Mouse (Mus musculus) heart, postnatal 25 days (tissue): ENCODE data around the gene Tiam2. TPM values are rescaled to one million over a fixed set of nuclear protein-coding genes. Genes with fewer than 3 reads are reported as not detected.
A peak's percentile ranks its signal among the peaks of the same experiment; 100 is the strongest.
"Not testable (repeated sequence)": the region's sequence is repeated elsewhere in the genome, so short reads cannot be mapped to it uniquely, and the experiment has no call there.

Experiments used
- DNase-seq: peaks from one replicate; pipeline ENCODE4 v3.0.0; 2022; ENCODE audit warnings: low spot score
- intact Hi-C: fragments of 180-260 bp; cut with DNase I; formaldehyde crosslinking; loops from one replicate; pipeline ENCODE4 v1.15.1; 2025
- total RNA-seq, 2 experiments: library from RNA; stranded (reverse); gene quantifications; 2 replicates each; pipeline ENCODE4 v1.2.3; 2021

Gene Tiam2
- total RNA-seq, 2 experiments from 2014 or later: 2.0 to 2.3 TPM

DNA sequence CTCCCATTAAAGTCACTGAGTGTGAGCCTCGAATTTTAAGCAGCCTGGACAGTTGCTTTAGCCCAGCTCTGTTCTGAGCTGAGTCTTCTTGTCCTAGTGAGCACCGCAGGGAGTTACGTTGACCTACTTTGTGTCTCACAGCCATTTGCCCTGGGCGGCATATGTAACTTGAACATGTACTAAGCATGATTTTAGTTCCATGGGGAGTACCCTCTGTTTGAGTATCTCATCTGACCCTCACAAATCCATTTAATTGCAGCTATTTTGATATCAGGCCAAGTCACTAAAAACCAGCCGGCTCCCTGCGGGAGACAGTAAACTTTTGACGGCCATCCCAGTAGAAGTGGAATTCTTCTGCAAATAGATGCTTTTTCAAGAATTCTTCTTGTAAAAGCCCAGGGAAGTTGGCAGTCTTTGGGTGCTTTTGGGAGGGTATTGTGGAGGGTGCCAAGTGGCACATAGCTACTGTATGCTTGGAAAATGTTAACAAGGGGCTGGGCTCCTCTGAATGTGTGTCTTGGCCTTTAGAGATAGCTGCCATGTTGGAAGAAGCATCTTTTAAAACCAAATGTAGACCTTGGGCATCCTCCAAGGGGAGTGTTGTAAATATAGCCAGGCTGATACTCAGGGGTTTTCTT lies 10.6 kb downstream of the Tiam2 start:
- intact Hi-C loops: no loop called here
- DNase-seq: no peak

DNA sequence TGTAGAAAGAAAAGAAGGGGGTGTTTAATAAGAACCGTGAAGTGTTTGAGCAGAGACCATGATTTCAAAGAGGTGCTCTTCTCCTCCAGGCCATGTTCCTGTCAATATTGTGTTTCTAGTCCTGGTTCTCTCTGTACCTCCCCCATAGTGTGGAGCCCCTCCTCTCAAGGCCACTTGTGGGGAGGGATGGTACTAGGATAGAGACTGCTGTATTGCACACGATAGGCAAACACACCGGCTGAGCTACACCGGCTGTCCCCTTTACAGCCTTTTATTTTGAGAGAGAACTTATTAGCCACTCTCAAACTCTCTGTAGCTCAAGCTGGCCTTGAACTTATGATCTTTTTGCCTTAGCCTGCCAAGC lies 11.1 kb downstream of the Tiam2 start:
- DNase-seq: no peak
- intact Hi-C loops: no loop called here

DNA sequence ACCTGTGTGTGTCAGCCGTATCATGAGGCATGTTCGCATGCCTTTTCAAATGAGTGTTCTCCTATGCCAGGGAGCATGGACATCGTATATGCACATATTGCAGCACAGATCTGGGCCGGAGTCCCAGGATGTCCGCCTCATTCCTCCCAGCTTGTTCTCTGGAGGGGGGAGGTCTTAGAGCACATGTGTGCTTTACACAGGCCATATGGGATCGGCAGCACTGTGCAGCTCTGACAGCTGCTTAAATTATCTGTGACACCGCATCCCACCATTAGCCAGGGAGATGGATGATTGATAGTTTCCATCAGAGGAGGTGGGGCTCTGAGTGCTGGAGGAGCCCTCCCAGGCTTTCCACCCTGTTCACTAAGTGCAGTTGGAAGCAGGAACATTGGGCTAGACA lies 12.4 kb downstream of the Tiam2 start:
- no peak for DNase-seq
- intact Hi-C loops: no loop called here

DNA sequence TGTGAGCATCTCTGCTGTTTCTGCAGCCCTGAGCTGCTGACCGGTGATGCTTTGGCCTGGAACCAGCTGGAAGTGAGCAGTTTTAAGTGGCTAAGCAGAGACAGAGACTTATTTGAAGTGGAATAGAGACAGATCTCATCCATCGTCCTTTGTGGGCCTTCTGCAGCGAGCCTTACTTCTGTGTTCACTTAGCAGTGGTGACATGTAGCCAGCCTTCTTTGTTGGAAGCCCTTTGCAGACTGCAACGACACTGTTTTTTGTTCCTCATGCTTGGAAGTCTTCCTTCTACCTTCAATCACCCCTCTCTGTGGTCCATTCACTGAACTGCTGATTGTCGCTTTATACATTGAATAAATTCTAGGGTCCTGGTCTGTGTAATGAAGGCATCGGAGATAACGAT lies 18.5 kb downstream of the Tiam2 start:
- intact Hi-C loops: no loop called here
- DNase-seq: no peak

DNA sequence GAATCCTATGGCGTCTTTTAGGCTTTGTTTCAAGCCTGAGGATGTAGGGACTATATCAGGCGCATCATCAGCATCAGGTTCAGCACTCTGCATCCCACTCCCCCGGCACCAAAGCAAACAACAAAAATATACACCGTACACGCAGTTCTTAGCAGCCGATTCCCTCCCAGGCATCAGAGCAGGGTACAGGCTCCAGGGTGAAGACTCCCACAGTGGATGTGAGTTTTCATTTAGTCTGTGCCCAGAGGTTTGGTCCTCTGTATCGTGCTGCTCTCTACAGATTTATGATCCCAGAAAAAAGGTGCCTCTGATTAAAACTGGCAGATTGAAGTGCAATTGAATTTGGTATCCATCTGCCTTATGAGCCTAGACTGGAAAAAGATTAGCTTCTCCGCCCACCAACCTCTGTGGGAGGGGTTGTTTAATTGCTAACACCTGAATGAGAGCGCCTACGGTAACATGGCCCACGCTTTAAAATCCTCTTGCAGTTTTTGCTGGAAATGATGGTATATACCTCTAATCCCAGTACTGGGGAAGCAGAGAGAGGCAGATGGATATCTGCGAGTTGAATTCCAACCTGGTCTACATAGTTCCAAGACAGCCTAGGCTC lies 19.0 kb downstream of the Tiam2 start:
- intact Hi-C loops: no loop called here
- DNase-seq: no peak

DNA sequence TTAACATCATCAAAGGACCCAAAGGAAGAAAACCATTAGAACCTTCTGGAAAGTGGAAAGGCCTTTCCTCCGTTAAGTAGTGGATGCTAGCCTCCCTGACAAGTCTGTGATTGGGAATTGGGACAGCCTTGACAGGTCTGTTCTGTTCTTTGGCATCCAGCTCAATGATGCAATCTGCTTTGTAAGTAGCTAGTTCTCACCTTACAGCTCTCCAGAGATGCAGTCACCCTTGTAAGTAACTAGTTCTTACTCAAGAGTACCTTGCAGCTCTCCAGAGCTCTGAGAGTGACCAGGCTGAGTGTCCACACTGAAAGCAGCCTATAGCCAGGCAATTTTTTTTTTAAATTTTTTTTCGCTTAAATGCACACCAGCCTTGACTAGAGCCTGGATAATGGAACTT lies 21.4 kb downstream of the Tiam2 start:
- DNase-seq: no peak
- intact Hi-C loops: no loop called here

DNA sequence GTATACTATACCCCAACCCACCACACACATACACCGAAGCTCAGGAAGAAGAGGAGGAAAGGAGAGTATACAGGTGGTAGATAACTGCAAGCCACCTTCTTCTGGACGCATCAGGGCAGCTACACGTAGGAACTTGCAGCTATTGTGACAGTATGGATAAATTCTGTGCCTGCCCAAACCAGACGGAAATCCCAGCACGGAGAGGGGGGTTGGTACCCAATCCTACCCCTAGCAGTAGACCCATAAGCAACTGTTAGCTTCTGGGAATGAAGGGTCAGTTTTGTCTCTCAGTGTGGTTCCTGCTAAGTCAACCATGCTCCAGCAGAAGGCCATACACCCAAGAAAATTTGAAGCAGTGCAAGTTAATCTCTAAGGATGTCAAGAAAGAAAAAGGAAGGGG lies 23.0 kb downstream of the Tiam2 start:
- intact Hi-C loops: no loop called here
- DNase-seq: no peak

DNA sequence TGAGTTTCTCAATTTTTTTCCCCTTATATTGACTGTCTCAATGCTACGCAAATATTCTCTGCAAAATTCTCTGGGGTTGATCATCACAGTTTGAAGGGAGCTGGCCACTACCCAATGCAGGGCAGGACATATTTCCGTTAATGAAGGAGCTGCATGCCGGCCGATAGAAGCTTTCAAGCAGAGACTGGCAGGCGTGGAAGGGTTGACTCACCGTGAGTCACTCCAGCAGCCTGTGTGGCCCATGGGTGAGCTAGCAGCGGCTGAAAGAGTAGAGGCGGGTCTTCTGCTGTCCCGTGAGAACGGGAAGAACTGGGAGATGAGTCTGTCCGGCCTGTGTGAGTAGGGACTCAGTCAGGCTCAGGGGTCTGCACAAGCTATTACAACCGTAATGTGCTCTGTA lies 23.6 kb downstream of the Tiam2 start:
- intact Hi-C loops: loop anchor here (5.0 kb wide), 1 partner anchor 63 kb away; no protein-coding TSS in a partner anchor
- DNase-seq: peak; percentile 19

DNA sequence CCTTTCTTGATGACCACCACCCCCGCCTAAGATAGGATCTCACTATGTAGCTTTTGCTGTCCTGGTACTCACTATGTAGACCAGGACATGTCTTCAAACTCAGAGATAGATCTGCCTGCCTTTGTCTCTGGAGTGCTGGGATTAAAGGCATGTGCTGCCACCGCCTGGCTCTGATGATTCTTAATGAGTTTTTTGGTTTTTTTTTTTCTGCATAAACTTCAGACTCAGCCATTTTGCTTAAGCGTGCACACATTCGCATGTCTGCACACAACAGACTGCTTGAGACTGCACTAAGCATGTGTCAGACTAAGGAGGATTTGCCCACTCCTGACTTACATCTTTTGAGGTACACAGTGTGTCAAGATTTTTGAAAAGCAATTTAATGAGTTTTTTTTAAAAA lies 24.0 kb downstream of the Tiam2 start:
- intact Hi-C loops: loop anchor here (5.0 kb wide), 1 partner anchor 63 kb away; no protein-coding TSS in a partner anchor
- no peak for DNase-seq

DNA sequence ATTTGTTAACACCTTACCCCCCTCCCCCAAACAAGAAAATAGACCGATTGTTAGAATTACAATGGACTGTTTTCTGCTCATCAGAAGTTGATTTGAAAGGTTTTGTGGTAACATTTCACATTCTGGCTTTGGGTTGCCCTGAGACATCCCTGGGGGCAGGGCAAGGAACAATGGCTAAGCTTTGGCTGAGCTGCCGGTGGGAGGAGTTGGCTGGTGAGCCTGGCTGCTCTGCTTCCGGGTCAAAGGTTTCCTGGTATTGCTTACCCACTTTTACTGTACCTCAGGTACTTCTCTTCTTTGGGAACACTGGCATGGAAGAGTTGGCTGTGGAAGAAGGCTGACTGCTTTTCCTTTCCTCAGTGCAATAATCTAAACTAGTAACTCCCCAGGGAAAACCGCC lies 25.3 kb downstream of the Tiam2 start:
- intact Hi-C loops: loop anchor here (5.0 kb wide), 1 partner anchor 64 kb away; no protein-coding TSS in a partner anchor
- no peak for DNase-seq

DNA sequence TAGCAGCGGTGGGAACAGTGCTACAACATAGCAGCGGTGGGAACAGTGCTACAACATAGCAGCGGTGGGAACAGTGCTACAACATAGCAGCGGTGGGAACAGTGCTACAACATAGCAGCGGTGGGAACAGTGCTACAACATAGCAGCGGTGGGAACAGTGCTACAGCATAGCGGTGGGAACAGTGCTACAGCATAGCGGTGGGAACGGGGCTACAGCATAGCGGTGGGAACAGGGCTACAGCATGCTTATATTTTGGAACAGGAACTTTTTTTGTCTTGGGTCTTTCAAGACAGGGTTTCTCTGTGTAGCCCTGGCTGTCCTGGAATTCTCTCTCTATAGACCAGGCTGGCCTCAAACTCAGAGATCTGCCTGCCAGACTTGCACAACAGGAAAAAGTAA lies 26.8 kb downstream of the Tiam2 start:
- not testable (repeated sequence) for DNase-seq
- intact Hi-C loops: loop anchor here (5.0 kb wide), 1 partner anchor 66 kb away; no protein-coding TSS in a partner anchor

DNA sequence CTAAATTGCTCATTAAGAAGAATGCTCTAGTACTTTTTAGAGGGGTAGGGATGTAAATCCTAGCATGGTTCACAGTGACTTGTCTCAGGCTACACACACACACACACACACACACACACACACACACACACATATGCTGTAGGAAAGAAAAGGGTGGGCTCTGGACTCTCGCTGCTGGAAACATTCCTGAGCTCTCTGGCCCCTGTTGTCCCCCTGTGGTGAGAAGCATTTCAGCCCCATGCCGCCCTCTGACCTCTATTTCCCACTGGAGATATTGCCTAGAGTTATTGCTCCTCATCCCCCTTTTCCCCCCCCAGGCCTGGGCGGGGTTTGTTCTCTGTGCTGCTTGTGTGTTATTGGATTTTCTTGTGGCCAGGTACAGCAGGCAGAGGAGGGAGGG lies 28.5 kb downstream of the Tiam2 start:
- intact Hi-C loops: loop anchor here (5.0 kb wide), 1 partner anchor 68 kb away; no protein-coding TSS in a partner anchor
- DNase-seq: no peak

DNA sequence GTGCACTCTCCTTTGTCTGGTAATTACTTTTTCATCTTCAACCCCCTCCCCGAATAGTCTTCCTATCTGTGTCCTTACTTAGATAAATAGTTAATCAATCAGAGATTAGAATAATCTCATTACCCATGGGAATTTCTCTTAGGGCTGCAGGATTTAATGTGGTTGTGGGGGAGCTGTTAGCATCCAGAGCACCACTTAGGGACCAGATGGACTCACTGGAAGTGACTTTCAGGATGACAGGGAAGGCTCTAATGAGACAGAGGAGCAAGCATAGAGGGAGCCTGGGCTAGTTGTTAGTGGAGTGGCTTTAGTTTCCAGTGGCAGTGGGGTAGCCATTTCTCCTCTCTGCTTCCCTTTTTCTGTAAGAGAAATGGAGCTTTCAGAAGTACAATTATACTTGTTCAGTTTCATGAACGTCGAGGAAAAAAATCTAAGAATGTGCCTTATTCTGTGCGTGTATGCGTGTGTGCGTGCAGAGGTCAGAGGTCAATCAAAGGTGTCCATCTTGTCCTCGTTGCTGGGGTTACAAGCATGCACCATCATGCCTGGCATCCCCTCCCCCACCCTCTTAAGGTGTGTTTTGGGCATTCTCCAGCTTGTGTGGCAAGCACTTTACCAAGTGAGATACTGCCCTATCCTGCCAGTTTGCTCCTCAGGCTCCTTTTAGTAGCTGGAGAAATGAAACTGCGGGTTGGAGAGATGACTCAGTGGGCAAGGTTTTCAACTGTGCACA lies 30.4 kb downstream of the Tiam2 start:
- DNase-seq: no peak
- intact Hi-C loops: no loop called here

DNA sequence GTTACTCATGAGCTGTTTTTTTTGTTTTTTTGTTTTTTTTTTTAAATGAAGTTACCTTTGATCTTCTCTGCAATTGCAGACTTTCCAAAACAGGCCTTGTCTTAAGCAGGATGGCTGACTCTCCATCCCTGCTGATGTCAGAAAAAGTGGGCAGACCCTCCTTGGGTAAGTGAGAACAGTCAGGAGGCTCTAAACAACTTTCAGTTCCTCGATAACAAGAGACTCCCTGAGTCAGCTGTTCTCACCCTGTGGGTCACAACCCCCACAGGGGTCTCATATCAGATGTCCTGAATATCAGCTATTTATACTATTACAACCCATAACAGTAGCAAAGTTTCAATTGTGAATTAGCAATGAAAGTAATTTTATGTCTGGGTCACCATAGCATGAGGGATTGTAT lies 33.9 kb downstream of the Tiam2 start:
- intact Hi-C loops: no loop called here
- no peak for DNase-seq

DNA sequence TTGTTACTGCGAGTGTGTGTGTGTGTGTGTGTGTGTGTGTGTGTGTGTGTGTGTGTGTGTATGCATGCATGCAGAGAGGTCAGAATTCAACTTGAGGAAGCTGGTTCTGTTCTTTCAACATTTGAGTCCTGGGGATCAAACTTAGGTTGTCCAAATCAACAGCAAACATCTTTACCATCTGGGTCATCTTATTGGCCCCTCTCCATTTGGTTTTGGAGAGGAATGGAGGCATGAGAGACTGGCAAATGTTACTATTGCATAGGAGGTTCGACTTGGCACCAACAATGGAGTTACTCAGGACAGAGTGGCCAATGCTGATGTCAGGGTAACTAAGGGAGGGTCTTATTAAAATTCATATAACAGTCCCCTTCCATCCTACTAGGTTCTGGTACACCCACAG lies 35.4 kb downstream of the Tiam2 start:
- intact Hi-C loops: no loop called here
- no peak for DNase-seq

DNA sequence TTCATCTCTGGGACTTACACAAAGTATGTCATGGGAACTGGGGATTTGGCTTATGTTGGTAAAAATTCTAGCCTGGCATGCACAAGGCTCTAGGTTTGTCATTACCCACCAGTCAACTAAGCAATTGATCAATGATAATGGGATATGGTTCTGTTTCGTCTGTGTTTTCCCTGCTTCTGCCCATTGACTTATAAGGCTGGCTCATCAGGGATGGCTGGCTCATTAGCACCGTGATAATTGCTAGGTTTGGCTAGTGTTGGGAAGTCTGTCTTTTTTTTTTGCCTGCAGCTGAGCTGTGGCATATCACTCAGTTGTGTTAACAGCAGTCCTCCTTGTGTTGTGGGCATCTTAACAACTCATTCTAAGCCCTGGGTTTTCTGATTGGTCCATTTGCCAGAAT lies 36.8 kb downstream of the Tiam2 start:
- intact Hi-C loops: no loop called here
- DNase-seq: no peak

DNA sequence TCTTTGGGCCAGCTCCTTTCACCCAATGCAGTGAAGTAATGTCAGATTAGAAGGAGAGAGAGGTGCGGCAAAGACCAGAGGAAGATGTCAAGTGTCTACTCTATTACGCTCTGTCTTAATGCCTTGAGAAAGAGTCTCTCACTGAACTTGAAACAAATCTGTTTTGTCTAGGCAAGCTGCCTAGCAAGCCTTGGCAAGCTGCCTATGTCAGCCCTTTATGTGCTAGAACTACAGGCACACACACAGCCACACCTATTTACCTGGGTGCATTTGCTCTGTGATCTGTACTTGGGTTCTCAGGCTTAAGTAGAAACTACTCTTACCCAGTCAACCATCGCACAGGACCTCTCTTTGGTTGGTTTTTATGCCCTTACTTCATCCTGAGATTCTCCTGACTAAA lies 40.4 kb downstream of the Tiam2 start:
- intact Hi-C loops: no loop called here
- no peak for DNase-seq

DNA sequence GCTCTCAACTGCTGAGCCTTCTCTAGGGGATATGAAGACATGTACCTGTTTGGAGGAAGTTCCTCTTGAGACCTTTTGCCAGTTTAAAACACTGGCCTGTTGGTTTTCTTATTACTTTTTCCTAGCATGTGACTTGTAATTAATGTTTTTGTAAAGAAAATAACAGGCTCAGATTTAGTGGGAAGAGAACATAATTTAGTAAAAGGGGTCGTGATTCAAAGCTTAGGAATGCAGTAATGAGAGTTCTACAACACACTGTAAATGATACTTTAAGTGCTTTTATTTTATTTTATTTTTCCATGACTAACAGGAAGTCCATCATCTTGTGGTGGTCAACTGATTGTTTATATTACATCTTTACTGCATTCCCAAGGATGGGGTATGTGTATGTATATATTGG lies 42.0 kb downstream of the Tiam2 start:
- intact Hi-C loops: no loop called here
- no peak for DNase-seq

DNA sequence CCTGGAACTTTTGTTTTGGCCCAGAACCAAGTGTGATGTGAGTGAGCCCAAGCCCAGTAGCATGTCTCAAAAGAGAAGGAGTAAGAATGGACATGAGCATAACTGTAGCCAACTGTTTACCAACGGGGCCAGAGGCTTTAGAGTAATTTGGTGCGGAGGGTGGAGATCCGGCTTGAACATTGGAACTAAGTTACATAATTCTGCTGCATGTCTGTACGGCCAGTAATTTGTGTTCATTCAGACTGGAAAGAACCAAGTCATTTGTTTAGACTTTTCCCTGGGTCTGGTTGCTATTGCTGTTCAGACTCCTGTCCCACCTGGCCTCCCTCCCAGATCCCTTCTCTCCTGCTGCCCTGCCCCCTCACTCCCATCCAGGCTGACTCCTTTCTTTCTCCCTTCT lies 43.3 kb downstream of the Tiam2 start:
- peak; percentile 10 for DNase-seq
- intact Hi-C loops: no loop called here

DNA sequence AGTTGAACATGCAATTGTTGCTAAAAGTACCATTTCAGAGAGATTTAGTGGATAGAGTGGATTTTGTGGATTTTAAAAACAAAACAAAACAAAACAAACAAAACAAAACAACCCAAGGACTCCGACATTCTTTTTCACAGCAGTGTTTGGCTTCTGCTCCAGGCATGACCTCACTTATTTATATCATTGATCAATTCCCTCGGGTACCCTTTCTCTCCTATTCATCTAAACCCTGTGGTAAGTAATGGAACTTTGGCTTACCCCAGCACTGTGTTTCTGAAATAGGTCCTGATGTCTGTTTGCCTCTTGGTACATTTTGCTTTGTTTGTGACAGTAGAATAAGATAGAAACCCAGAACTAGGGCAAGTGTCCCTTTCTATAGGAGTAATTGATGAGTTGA lies 52.2 kb downstream of the Tiam2 start:
- intact Hi-C loops: no loop called here
- DNase-seq: no peak
